Mouse (Mus musculus): ENCODE data around the gene Gm4969. TPM values are rescaled to one million over a fixed set of nuclear protein-coding genes. Genes with fewer than 3 reads are reported as not detected.

The Gm4969 gene
- polyA plus RNA-seq, 1 experiment from 2014 or later: 3.0 TPM

GRCm38 (mm10) chr7:19100290-19100689 is 17.9 kb downstream of the Gm4969 start:
- 67% methylated on average over 1 of the region's 1 CpGs for WGBS
- no peak overlapping the region for H3K4me2 ChIP-seq
- DNase-seq (no peak), ATAC-seq (ENCODE audit: insufficient read depth) (no peak)
- H3K27ac ChIP-seq (ENCODE audit: low read depth): no peak overlapping the region
- no peak overlapping the region for H3K9ac ChIP-seq
- TF ChIP-seq CTCF (IDR thresholded peaks at IDR 0.05; ENCODE audit: low read depth): no peak
- no peak overlapping the region for H3K4me3 ChIP-seq (ENCODE audit: low read depth, low read length)
- peaks cover 16% of the 10 kb centered on the region for H3K36me3 ChIP-seq (ENCODE audit: insufficient read depth)
- H3K27me3 ChIP-seq (ENCODE audit: insufficient read depth, low read length): no peaks in the 10 kb centered on the region
- H3K4me1 ChIP-seq (ENCODE audit: insufficient read depth): peaks cover 8% of the 10 kb centered on the region; the same call in 1 of the 2 replicates
- H3K9me3 ChIP-seq (ENCODE audit: low read depth, low read length): no peaks in the 10 kb centered on the region

DNA sequence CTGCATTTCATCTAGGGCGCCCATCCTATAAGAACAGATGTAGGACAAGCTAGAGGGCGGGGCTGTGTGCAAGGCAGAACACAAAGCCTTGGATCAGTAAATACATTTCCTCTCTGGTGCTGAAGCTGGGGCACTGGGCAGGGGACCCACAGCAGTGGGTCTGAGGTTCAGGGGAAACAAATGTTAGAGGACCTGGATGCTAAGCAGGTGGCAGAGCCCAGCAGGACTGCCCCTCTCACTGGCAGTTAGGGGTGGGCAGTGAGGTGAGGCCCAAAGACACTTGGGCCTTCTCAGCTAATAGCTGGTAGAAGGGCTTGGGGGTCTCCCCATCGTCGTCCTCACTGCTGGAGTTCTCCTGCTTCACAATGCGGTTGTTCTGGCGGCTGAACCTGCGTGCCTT is 19.4 kb downstream of the Gm4969 start:
- H3K9ac ChIP-seq: no peak overlapping the region; the same call in 1 of the 2 replicates
- no peak for TF ChIP-seq CTCF (IDR thresholded peaks at IDR 0.05; ENCODE audit: low read depth)
- H3K27me3 ChIP-seq (ENCODE audit: insufficient read depth, low read length): no peaks in the 10 kb centered on the region
- no peak for DNase-seq
- H3K4me2 ChIP-seq: no peak overlapping the region
- no peaks in the 10 kb centered on the region for H3K9me3 ChIP-seq (ENCODE audit: low read depth, low read length)
- ATAC-seq (ENCODE audit: insufficient read depth): no peak
- 56% methylated on average over 7 of the region's 7 CpGs for WGBS
- no peak overlapping the region for H3K4me3 ChIP-seq (ENCODE audit: low read depth, low read length)
- no peak overlapping the region for H3K27ac ChIP-seq (ENCODE audit: low read depth)
- H3K4me1 ChIP-seq (ENCODE audit: insufficient read depth): peaks cover 8% of the 10 kb centered on the region; the same call in 1 of the 2 replicates
- H3K36me3 ChIP-seq (ENCODE audit: insufficient read depth): peaks cover 16% of the 10 kb centered on the region

DNA sequence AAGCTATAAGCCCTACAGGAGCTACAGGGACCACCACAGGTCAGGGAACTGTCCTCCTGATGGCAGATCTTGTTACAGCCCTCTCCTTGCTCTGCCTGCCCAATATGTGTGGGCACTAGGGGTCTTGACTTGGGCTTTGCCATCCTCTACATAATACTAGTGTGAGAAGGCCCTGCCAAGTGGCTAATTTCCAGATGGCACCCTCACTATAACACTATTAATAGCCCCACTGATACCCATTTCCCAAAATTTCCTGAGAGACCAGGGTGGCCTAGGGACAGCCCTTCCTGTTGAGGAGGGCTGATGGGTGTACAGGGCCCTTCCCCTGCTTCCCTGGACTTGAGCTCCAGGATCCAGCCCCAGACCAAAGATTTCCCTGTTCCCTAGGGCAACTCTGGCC is 20.3 kb downstream of the Gm4969 start:
- TF ChIP-seq CTCF (IDR thresholded peaks at IDR 0.05; ENCODE audit: low read depth): no peak
- H3K9me3 ChIP-seq (ENCODE audit: low read depth, low read length): no peaks in the 10 kb centered on the region
- no peak overlapping the region for H3K27ac ChIP-seq (ENCODE audit: low read depth)
- H3K27me3 ChIP-seq (ENCODE audit: insufficient read depth, low read length): no peaks in the 10 kb centered on the region
- H3K36me3 ChIP-seq (ENCODE audit: insufficient read depth): peaks cover 16% of the 10 kb centered on the region
- DNase-seq (no peak), ATAC-seq (ENCODE audit: insufficient read depth) (no peak)
- H3K4me2 ChIP-seq: no peak overlapping the region
- peaks cover 8% of the 10 kb centered on the region; the same call in 1 of the 2 replicates for H3K4me1 ChIP-seq (ENCODE audit: insufficient read depth)
- H3K9ac ChIP-seq: no peak overlapping the region
- no peak overlapping the region for H3K4me3 ChIP-seq (ENCODE audit: low read depth, low read length)

DNA sequence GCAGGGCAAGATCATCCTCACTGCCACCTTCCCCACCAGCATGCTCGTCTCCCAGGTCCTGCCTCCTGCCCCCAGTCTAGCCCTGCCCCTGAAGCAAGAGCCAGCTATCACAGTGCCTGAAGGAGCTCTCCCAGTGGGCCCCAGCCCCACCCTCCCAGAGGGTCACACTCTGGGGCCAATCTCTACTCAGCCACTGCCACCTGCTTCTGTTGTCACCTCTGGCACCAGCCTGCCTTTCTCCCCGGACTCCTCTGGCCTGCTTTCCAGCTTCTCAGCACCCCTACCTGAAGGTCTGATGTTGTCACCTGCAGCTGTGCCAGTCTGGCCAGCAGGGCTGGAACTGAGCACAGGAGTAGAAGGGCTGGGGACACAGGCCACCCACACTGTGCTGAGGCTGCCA is 21.0 kb downstream of the Gm4969 start:
- Histone ChIP-seq H3K9ac (no peak overlapping the region), H3K9me3 (ENCODE audit: low read depth, low read length) (no peaks in the 10 kb centered on the region), H3K27ac (ENCODE audit: low read depth) (no peak overlapping the region), H3K4me3 (ENCODE audit: low read depth, low read length) (0 out of 2 replicates have a peak overlapping the region, but pooled peaks have one; percentile 3), H3K27me3 (ENCODE audit: insufficient read depth, low read length) (no peaks in the 10 kb centered on the region), H3K4me1 (ENCODE audit: insufficient read depth) (peaks cover 8% of the 10 kb centered on the region), H3K36me3 (ENCODE audit: insufficient read depth) (peaks cover 16% of the 10 kb centered on the region), H3K4me2 (no peak overlapping the region)
- DNase-seq (no peak), ATAC-seq (ENCODE audit: insufficient read depth) (no peak)
- no peak for TF ChIP-seq CTCF (IDR thresholded peaks at IDR 0.05; ENCODE audit: low read depth)
- 50% methylated on average over 2 of the region's 2 CpGs for WGBS

GRCm38 (mm10) chr7:19096421-19096976 is 21.7 kb downstream of the Gm4969 start:
- Histone ChIP-seq H3K27me3 (ENCODE audit: insufficient read depth, low read length) (no peaks in the 10 kb centered on the region), H3K4me2 (peak overlapping the region; percentile 91), H3K9ac (peak overlapping the region; percentile 88), H3K4me1 (ENCODE audit: insufficient read depth) (peaks cover 8% of the 10 kb centered on the region), H3K4me3 (ENCODE audit: low read depth, low read length) (peak overlapping the region; percentile 77), H3K27ac (ENCODE audit: low read depth) (peak overlapping the region; percentile 97; the same call in 1 of the 2 replicates), H3K36me3 (ENCODE audit: insufficient read depth) (peaks cover 19% of the 10 kb centered on the region), H3K9me3 (ENCODE audit: low read depth, low read length) (no peaks in the 10 kb centered on the region)
- 38% methylated on average over 5 of the region's 5 CpGs for WGBS
- no peak for DNase-seq
- no peak for ATAC-seq (ENCODE audit: insufficient read depth)
- no peak for TF ChIP-seq CTCF (IDR thresholded peaks at IDR 0.05; ENCODE audit: low read depth)

- Histone ChIP-seq H3K27me3 (ENCODE audit: insufficient read depth, low read length) (no peaks in the 10 kb centered on the region), H3K4me1 (ENCODE audit: insufficient read depth) (peaks cover 8% of the 10 kb centered on the region), H3K27ac (ENCODE audit: low read depth) (peak overlapping the region; percentile 97), H3K4me2 (peak overlapping the region; percentile 91), H3K9me3 (ENCODE audit: low read depth, low read length) (no peaks in the 10 kb centered on the region), H3K9ac (peak overlapping the region; percentile 88), H3K4me3 (ENCODE audit: low read depth, low read length) (peak overlapping the region; percentile 77), H3K36me3 (ENCODE audit: insufficient read depth) (peaks cover 25% of the 10 kb centered on the region)
- DNase-seq: peak; percentile 85
- 1% methylated on average over 19 of the region's 19 CpGs for WGBS
- TF ChIP-seq CTCF (IDR thresholded peaks at IDR 0.05; ENCODE audit: low read depth): no peak
- peak; percentile 21 for ATAC-seq (ENCODE audit: insufficient read depth)
Observed at GRCm38 (mm10) chr7:19095751-19096110, 22.4 kb downstream of the Gm4969 start.

DNA sequence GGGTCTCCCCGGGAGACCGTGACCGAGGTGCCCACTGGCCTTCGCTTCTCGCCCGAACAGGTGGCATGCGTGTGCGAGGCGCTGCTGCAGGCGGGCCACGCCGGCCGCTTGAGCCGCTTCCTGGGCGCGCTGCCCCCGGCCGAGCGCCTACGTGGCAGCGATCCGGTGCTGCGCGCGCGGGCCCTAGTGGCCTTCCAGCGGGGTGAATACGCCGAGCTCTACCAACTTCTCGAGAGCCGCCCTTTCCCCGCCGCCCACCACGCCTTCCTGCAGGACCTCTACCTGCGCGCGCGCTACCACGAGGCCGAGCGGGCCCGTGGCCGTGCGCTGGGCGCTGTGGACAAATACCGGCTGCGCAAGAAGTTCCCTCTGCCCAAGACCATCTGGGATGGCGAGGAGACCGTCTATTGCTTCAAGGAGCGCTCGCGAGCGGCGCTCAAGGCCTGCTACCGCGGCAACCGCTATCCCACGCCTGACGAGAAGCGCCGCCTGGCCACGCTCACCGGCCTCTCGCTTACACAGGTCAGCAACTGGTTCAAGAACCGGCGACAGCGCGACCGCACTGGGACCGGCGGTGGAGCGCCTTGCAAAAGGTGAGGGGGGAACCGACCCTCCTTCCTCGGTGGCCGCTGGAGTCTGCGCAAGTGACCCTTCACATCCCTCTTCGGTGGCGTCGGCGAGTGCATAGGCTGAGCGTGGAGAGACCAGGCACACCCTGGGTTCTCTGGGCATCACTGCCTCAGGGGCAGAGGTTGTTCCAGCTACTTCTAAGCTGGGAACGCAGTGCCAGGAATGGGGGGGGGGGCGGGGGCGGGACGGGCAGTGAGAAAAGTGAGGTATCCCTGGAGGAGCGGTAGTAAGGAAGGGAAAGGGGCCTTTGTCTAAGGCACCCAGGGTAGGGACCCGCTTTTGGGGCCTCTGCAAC is 23.1 kb downstream of the Gm4969 start:
- DNase-seq (peak; percentile 71), ATAC-seq (ENCODE audit: insufficient read depth) (no peak; the same call in 1 of the 2 replicates)
- peaks cover 8% of the 10 kb centered on the region for H3K4me1 ChIP-seq (ENCODE audit: insufficient read depth)
- WGBS: under 1% methylated on average over 87 of the region's 87 CpGs
- no peak for TF ChIP-seq CTCF (IDR thresholded peaks at IDR 0.05; ENCODE audit: low read depth)
- H3K4me2 ChIP-seq: peak overlapping the region; percentile 91
- no peaks in the 10 kb centered on the region for H3K27me3 ChIP-seq (ENCODE audit: insufficient read depth, low read length)
- H3K36me3 ChIP-seq (ENCODE audit: insufficient read depth): peaks cover 31% of the 10 kb centered on the region
- H3K4me3 ChIP-seq (ENCODE audit: low read depth, low read length): peak overlapping the region; percentile 77
- peak overlapping the region; percentile 88 for H3K9ac ChIP-seq
- no peaks in the 10 kb centered on the region for H3K9me3 ChIP-seq (ENCODE audit: low read depth, low read length)
- H3K27ac ChIP-seq (ENCODE audit: low read depth): peak overlapping the region; percentile 97

All from lung, embryonic 14.5 days (tissue).